Mouse (Mus musculus) forebrain, embryonic 16.5 days (tissue): ENCODE data around the gene Tent4b. TPM values are rescaled to one million over a fixed set of nuclear protein-coding genes. Genes with fewer than 3 reads are reported as not detected.

Experiments
- ATAC-seq: fragments of 200-750 bp; cut with Nextera tagmentation; 2 replicates; pipeline ENCODE4 v1.8.0; 2017; ENCODE audit warnings: mild to moderate bottlenecking, moderate library complexity
- H3K27ac ChIP-seq: fragments of 300-500 bp; sonication (generic); 2 replicates; pipeline ENCODE4 v1.5.1; 2014; ENCODE audit warnings: low read length, control low read depth
- H3K27me3 ChIP-seq: fragments of 300-500 bp; sonication (generic); replicated peaks from 2 replicates; pipeline ENCODE4 v1.6.1; 2014; ENCODE audit warnings: low read length; ENCODE audit not compliant: control insufficient read depth, insufficient read depth
- H3K36me3 ChIP-seq: fragments of 300-500 bp; sonication (generic); 2 replicates; pipeline ENCODE4 v1.6.1; 2014; ENCODE audit not compliant: control insufficient read depth, insufficient read depth
- H3K4me1 ChIP-seq: fragments of 300-500 bp; sonication (generic); replicated peaks from 2 replicates; pipeline ENCODE4 v1.6.1; 2014; ENCODE audit warnings: low read length; ENCODE audit not compliant: control insufficient read depth, insufficient read depth
- H3K4me2 ChIP-seq: fragments of 300-500 bp; sonication (generic); 2 replicates; pipeline ENCODE4 v1.6.1; 2014; ENCODE audit warnings: mild to moderate bottlenecking, low read length, control low read depth
- H3K4me3 ChIP-seq: fragments of 300-500 bp; sonication (generic); replicated peaks from 2 replicates; pipeline ENCODE4 v1.5.1; 2014; ENCODE audit warnings: mild to moderate bottlenecking, low read length, control low read depth
- H3K9ac ChIP-seq: fragments of 300-500 bp; sonication (generic); replicated peaks from 2 replicates; pipeline ENCODE4 v1.6.1; 2014; ENCODE audit warnings: low read depth, low read length, control low read depth
- H3K9me3 ChIP-seq: fragments of 300-500 bp; sonication (generic); 2 replicates; pipeline ENCODE4 v1.6.1; 2016; ENCODE audit warnings: low read length; ENCODE audit not compliant: control insufficient read depth
- WGBS: fragments of 180-500 bp; shearing (Covaris S2); extraction: QIAGEN DNeasy Blood & Tissue Kit; methylation state at CpG from one replicate; pipeline ENCODE4 v1.1.7; 2014; 5-methylcytosine and 5-hydroxymethylcytosine counted together
- polyA plus RNA-seq: library from polyadenylated mRNA; unstranded; fragments of >200 nt; fragmentation: Nextera tagmentation; extraction: Ambion mirVana; gene quantifications from 2 replicates; pipeline ENCODE4 v1.2.1, GENCODE M21; 2015

Gene Tent4b
- polyA plus RNA-seq, 1 experiment from 2014 or later = 11.1 TPM

DNA sequence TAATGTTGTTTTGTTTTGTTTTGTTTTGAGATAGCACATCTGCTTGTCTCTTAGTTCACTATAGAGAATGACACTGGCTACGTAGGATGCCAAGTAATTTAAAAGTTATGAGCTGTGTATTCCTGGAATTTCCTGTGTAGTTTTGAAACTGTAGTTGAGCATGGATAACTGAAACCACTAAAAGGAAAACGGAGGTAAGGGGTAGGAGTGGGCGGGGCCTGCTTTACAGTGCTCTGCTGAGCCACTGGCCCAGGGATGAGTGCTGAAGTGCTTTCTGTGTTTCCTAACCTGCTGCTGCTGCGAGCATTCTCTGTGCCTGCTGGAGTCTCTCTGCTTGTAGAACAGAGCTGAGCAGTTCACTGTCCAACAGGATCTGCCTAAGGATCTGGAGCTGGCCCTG lies 22.3 kb downstream of the Tent4b start:
- Histone ChIP-seq H3K27ac (no peak overlapping the region), H3K36me3 (no peaks in the 10 kb centered on the region), H3K9ac (no peak overlapping the region), H3K9me3 (no peaks in the 10 kb centered on the region), H3K27me3 (no peaks in the 10 kb centered on the region), H3K4me1 (peaks cover 14% of the 10 kb centered on the region), H3K4me3 (no peak overlapping the region), H3K4me2 (no peak overlapping the region)
- ATAC-seq = no peak
- WGBS = 71% methylated on average over 4 of the region's 4 CpGs

DNA sequence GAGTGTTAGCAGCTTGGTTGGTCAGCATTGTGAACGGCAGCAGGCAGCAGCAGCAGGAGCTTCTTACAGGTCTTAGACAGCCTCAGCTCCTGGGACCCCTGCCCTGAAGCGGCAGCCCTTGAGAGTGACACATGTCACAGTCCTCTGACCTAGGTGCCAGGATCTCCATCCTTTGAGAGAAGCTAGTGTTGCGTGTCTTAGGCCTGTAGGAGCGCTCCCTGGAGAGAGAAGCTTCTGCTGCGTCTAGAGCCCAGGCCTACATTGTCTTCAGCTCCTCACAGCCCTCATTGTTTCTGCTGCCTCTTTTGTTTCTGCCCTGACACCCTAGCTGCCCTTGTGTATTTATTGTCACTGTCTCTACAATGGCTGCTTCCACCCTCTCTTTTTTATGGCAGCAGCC lies 26.3 kb downstream of the Tent4b start:
- H3K4me2 ChIP-seq = no peak overlapping the region
- no peaks in the 10 kb centered on the region for H3K36me3 ChIP-seq
- H3K27me3 ChIP-seq = no peaks in the 10 kb centered on the region
- H3K27ac ChIP-seq = peak overlapping the region; percentile 48
- H3K4me3 ChIP-seq = no peak overlapping the region
- H3K4me1 ChIP-seq = peaks cover 26% of the 10 kb centered on the region
- ATAC-seq = peak; percentile 54; the same call in 1 of the 2 replicates
- no peaks in the 10 kb centered on the region for H3K9me3 ChIP-seq
- 9% methylated on average over 5 of the region's 5 CpGs for WGBS
- H3K9ac ChIP-seq = no peak overlapping the region

DNA sequence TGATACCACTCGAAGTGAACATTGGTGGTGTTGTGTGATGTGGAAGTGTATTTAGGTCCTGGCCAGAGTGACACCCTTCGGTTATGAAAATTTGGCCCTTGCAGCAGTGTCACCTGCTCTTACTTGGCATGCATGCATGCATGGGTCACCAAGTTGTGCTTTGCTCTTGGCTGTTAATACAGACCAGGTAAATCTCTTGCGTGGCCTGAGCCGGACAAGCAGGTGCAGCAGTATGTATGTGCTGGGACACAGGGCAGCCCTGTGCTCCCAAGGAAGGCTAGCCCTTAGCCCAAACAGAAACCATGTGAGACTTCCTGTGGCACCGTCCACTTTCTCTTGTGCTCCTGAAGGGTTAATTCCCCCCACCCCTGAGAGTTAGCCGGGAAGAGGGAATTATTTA lies 28.8 kb downstream of the Tent4b start:
- no peak for ATAC-seq
- no peak overlapping the region for H3K27ac ChIP-seq
- H3K9me3 ChIP-seq = no peaks in the 10 kb centered on the region
- H3K4me2 ChIP-seq = no peak overlapping the region
- H3K27me3 ChIP-seq = no peaks in the 10 kb centered on the region
- no peak overlapping the region for H3K9ac ChIP-seq
- whole genome bisulfite sequencing = 59% methylated on average over 6 of the region's 6 CpGs
- H3K36me3 ChIP-seq = no peaks in the 10 kb centered on the region
- H3K4me3 ChIP-seq = no peak overlapping the region
- H3K4me1 ChIP-seq = peaks cover 26% of the 10 kb centered on the region

DNA sequence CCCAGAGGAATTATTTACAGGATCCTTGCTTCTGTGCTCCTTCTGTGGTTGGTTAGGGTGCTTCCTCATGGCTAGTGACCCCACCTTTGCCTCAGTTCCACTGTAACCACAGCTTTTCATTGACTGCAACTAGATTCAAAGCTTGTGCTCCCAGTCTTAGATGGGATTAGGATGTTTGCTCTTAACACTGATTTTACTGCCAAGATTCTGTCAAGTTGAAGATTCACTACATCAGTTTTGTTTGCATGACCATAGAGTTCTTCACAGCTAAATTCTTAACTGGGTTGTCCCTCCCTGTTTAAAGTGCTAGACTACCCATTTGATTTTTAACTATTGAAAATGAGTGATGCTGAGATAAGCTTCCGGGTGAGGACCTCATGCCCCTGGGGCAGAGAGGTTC lies 29.3 kb downstream of the Tent4b start:
- H3K4me1 ChIP-seq = peaks cover 26% of the 10 kb centered on the region
- no peak overlapping the region for H3K4me3 ChIP-seq
- H3K4me2 ChIP-seq = no peak overlapping the region
- no peak overlapping the region for H3K27ac ChIP-seq
- H3K36me3 ChIP-seq = no peaks in the 10 kb centered on the region
- H3K9me3 ChIP-seq = no peaks in the 10 kb centered on the region
- no peaks in the 10 kb centered on the region for H3K27me3 ChIP-seq
- 42% methylated on average over 1 of the region's 1 CpGs for WGBS
- no peak overlapping the region for H3K9ac ChIP-seq
- ATAC-seq = no peak

DNA sequence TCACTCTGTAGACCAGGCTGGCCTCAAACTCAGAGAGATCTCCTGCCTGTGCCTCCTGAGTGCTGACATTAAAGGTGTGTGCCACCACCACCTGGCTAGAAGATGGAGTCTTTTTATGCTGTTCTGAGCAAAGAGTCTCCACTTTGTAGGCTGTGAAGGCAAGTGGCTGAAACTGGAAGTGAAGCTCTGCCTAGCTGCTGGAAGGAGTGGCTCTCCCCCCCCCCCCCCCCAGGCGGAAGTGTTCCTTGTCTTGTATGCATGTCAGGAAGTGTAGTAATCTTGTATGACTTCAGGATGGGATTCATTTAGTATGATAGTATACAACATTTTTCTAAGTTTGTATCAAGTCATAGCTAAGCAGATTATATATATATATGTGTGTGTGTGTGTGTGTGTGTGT lies 29.8 kb downstream of the Tent4b start:
- Histone ChIP-seq H3K4me3 (no peak overlapping the region), H3K4me2 (no peak overlapping the region), H3K27me3 (no peaks in the 10 kb centered on the region), H3K27ac (no peak overlapping the region), H3K4me1 (peaks cover 26% of the 10 kb centered on the region), H3K9me3 (no peaks in the 10 kb centered on the region), H3K9ac (no peak overlapping the region), H3K36me3 (no peaks in the 10 kb centered on the region)
- WGBS = 50% methylated on average over 1 of the region's 1 CpGs
- no peak for ATAC-seq

DNA sequence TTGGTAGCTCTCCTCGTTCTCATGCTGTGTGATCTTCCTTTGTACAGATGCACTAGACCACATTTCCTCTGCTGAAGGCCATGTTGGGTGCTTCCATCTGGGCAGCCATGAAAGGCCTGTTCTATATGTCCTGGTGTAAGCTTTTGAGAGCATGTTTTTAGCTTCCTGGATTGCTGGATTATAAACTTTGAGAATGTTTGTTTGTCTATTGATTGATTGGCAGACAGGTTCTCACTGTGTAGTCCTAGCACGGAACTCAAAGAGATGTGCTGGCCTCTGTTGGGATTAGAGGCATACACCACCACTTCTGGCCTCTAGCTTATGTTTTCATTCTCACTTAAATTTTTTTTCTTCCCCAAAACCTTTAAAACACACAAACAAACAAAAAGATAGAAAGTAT lies 37.7 kb downstream of the Tent4b start:
- H3K4me1 ChIP-seq = no peaks in the 10 kb centered on the region
- H3K9ac ChIP-seq = no peak overlapping the region
- H3K9me3 ChIP-seq = no peaks in the 10 kb centered on the region
- WGBS = 71% methylated on average over 2 of the region's 2 CpGs
- H3K27me3 ChIP-seq = no peaks in the 10 kb centered on the region
- no peak overlapping the region for H3K27ac ChIP-seq
- no peak for ATAC-seq
- H3K36me3 ChIP-seq = no peaks in the 10 kb centered on the region
- H3K4me3 ChIP-seq = no peak overlapping the region
- H3K4me2 ChIP-seq = no peak overlapping the region

DNA sequence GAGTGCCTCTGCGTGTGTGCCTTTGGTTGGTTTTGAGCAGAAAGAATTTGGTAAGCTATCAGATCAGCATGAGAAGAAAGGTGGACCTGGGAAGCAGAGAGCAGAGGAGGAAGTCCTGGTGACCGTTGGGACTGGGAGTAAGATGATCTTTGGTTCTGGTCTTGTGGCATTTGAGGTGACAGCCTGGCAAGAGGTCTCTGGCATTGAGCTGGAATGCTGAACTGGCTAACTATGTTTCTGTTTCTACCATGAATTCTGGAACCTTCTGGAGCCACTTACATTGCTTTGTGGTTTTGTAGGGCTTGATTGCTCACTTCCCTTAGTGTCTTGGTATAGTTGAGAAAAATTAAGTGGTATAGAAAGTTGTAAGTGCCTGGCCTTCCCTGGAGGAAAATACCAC lies 38.6 kb downstream of the Tent4b start:
- WGBS = 84% methylated on average over 2 of the region's 2 CpGs
- H3K27ac ChIP-seq = no peak overlapping the region
- no peaks in the 10 kb centered on the region for H3K36me3 ChIP-seq
- H3K4me3 ChIP-seq = no peak overlapping the region
- no peaks in the 10 kb centered on the region for H3K4me1 ChIP-seq
- no peak overlapping the region for H3K4me2 ChIP-seq
- H3K9me3 ChIP-seq = no peaks in the 10 kb centered on the region
- no peak overlapping the region for H3K9ac ChIP-seq
- ATAC-seq = no peak
- no peaks in the 10 kb centered on the region for H3K27me3 ChIP-seq

DNA sequence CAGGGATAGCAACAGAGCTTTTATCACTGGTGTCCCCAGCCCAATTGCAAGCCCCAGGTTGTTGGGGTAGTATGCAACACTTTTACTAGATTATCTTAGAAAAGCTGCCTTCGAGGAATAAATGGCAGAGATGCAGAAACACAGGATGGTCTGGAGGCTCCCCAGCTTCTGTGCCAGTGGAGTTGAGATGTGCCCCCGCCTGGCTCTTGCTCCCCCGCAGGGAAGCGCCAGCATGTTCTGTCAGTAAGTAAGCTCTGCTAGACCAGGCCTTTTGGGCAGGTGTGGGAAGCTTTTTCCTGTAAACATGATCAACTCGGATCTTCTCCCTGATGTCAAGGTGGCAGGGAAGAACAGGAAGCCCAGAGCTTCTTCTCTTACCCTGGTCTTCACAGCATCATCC lies 40.3 kb downstream of the Tent4b start:
- 91% methylated on average over 5 of the region's 5 CpGs for WGBS
- H3K27ac ChIP-seq = no peak overlapping the region
- no peak overlapping the region for H3K4me3 ChIP-seq
- no peak for ATAC-seq
- H3K4me1 ChIP-seq = no peaks in the 10 kb centered on the region
- no peaks in the 10 kb centered on the region for H3K27me3 ChIP-seq
- no peaks in the 10 kb centered on the region for H3K36me3 ChIP-seq
- H3K4me2 ChIP-seq = no peak overlapping the region
- H3K9me3 ChIP-seq = no peaks in the 10 kb centered on the region
- H3K9ac ChIP-seq = no peak overlapping the region

DNA sequence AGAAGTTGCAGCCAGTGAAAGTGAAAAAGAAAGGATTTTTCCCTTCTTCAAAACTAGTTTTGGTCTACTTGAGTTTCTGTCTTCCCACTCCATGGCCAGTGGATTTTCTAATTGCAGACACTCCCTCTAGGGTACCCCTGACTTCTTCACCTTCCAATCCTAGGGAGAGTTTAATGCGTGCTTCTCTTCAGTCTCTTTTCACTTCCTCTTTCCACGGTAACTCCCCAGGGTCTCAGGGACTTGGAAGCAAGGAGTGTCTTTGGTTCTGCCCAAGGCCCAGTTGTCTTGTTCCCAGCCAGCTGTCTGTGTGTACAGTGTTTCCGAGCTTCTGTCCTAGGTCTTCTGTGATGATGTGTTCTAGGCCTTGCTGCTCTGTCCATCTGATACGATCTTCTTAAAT lies 42.9 kb downstream of the Tent4b start:
- WGBS = 88% methylated on average over 4 of the region's 4 CpGs

DNA sequence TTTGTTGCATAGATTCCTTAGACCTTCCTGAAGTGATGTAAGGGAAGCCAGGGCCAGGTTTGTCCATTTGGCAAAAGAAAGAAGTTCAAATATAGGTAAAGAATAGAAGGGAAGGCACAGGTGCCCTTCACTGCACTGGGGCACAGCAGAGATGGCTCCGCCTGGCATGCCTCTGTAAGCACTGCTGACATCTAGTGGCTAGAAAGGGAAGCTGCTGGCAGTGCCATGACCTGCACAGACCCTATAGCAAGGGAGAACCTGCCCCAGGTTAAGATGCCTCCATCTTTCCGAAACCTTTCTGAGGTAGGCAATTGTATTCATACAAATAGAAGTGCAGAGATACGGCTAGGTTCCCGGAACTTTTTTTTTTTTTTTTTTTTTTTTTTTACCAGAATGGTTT lies 45.3 kb downstream of the Tent4b start:
- peak; percentile 73; the same call in 1 of the 2 replicates for ATAC-seq
- WGBS = 83% methylated on average over 4 of the region's 4 CpGs

More for the DNA sequence above, 42.9 kb downstream of the Tent4b start:
- H3K9me3 ChIP-seq = no peaks in the 10 kb centered on the region
- H3K9ac ChIP-seq = no peak overlapping the region
- H3K4me2 ChIP-seq = no peak overlapping the region
- no peak overlapping the region for H3K4me3 ChIP-seq
- no peak overlapping the region for H3K27ac ChIP-seq
- H3K36me3 ChIP-seq = peaks cover 4% of the 10 kb centered on the region; the same call in 1 of the 2 replicates
- no peaks in the 10 kb centered on the region for H3K4me1 ChIP-seq
- H3K27me3 ChIP-seq = no peaks in the 10 kb centered on the region
- no peak for ATAC-seq

More for the DNA sequence above, 45.3 kb downstream of the Tent4b start:
- H3K27me3 ChIP-seq = no peaks in the 10 kb centered on the region
- no peak overlapping the region for H3K9ac ChIP-seq
- no peaks in the 10 kb centered on the region for H3K9me3 ChIP-seq
- H3K27ac ChIP-seq = no peak overlapping the region
- H3K4me1 ChIP-seq = no peaks in the 10 kb centered on the region
- H3K4me3 ChIP-seq = no peak overlapping the region
- H3K36me3 ChIP-seq = peaks cover 7% of the 10 kb centered on the region; the same call in 1 of the 2 replicates
- no peak overlapping the region for H3K4me2 ChIP-seq
